Mouse (Mus musculus) testis, adult 2 months (tissue): ENCODE measurements around the gene Tsc1.

Experiments
- CTCF ChIP-seq: fragments of 200-500 bp; IDR thresholded peaks from 2 replicates; pipeline ENCODE4 v1.5.1; 2012; ENCODE audit warnings: low read depth, mild to moderate bottlenecking, inconsistent platforms, low read length, moderate library complexity; ENCODE audit not compliant: control insufficient read depth, insufficient read depth, insufficient replicate concordance
- POLR2A ChIP-seq: fragments of 200-500 bp; IDR thresholded peaks from 2 replicates; pipeline ENCODE4 v1.6.1; 2012; ENCODE audit warnings: low read depth, mild to moderate bottlenecking, inconsistent platforms, low read length, moderate library complexity; ENCODE audit not compliant: control insufficient read depth

DNA sequence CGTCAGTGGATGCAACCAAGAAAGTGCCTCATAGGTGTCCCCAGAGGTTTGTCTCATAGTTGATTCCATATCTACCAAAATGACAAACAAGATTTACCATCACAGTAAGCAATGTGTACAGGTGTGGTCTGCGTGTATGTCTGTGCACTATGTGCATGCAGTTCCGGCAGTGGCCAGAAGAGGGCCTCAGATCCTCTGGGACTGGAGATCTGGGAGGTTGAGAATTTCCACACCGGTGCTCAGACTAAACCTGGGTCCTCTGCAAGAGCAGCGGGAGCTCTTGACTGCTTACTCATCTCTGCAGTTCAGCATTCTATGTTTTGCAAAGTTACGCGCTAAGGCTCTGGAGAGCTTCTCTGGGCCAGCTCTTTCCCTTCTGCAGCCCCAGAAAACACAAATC lies 44.0 kb upstream of the Tsc1 start:
- peak; percentile 87; the same call in 1 of the 2 replicates for TF ChIP-seq CTCF
- TF ChIP-seq POLR2A: no peak
